Mouse (Mus musculus): ENCODE results near the gene Gm17654.
"Not testable (repeated sequence)": the region's sequence is repeated elsewhere in the genome, so short reads cannot be mapped to it uniquely, and the experiment has no call there.

The Gm17654 gene

DNA sequence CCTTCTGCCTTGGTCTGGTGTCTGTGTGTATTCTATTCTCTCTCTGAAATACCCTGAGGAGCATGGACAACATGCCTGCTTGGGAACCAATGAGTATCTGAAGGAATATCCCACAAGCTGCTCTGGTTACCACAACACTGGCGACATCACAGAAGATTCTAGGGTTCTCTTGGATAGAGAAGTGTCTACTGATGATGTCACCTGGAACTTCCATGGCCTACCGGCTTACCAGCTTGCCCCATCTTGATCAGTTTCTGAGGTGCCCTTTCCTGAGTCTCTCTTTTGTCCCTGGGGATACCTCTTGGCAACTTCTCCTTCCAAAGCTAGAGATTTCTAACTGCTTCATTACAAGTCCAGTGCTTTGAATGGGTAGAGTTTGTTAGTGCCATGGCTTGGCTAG, at the start of gene Gm17654:
Gene Gm17654 (minus strand): TSS at position 101 of the 400 bp plus-strand sequence.
- DNase-seq, result not testable (repeated sequence)

DNA sequence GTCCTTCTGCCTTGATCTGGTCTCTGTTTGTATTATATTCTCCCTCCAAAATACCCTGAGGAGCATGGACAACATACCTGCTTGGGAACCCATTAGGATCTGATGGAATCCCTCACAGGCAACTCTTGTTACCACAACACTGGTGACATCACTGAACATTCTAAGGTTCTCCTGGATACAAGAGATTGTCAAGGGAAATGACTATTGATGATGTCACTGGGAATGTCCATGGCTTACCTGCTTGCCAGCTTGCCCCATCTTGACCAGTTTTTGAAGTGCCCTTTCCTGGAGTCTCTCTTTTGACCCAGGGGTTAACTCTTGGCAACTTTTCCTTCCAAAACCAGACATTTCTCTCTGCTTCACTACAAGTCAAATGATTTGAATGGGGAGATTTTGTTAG, 29.0 kb upstream of the Gm17654 start, which contains the start of gene Gm10375:
Gene Gm10375 (minus strand): TSS at position 101 of the 400 bp plus-strand sequence.
- DNase-seq, result not testable (repeated sequence)

DNA sequence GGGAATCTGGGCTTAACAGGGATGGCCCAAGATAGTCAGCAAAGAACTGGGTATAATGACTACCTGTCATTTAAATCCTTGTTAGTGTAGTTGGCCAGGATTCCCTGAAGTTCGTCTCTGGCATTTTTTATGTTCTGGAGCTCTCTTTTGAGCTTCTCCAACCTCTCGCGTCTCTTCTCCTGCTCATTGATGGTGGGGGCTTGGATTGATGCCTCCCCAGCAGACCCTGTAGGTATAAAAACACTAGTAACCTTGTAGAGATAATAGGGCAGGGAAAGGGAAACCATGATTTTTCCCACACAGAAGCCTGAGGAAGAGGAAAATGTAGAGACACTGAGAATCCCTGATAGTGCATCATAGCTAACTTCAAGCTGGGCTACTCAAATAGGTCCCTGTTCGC, 977 bp downstream of the Gm17654 start:
- not testable (repeated sequence) for DNase-seq

DNA sequence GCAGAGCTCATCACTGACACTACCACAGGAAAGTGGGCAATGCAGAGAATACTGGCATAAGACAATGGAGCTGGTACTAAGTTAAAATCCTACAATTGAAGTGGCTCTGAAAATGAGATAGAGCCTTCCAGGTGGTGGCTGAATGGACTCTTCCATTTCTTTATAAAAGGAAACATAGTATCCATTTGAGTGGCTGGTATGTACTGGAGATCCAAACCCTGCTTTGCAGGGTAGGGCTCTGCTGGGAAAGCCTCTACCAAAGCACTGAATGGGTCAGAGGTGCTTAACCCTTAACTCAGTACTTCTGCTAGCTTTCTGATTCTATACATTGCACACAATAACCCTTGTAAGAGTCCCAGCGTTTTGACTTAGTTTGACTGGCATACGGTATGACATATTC, 26.7 kb downstream of the Gm17654 start:
- not testable (repeated sequence) for DNase-seq

DNA sequence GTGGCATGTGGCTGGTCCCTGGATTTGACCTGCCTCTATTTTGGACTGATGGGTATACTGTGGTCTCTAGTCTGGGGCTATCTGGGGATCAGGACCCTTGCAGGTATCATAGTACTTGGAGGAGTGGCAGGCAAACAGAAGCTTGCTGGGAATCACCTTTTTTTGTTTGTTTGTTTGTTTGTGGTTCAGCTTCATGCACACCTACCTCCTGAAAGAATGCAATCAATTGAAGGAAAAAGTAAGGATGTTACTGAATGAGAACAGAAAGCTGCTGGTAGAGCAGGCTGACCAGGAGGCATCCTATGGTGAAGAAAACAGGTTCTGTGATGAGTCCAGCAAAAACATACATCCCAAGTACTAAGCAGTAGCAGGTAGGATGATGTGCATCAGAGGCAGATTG, 32.7 kb downstream of the Gm17654 start:
- DNase-seq, result not testable (repeated sequence)

DNA sequence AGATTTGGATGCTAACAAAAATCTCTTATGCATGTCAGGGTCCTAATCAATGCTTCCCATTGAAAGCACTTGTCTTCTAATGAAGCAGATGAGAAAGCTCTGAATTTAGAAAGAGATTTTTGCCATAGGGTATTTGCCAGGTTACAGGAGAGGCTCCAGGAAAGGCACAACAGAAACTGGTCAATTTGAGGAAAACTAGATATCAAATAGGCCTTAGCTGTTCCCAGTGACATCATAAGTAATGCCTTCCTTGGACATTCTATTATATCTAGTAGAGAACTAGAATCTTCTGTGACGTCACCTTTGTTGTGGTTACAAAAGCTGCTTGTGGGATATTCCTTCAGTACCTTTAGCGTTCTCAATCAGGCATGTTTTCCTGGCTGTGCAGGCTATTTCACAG, 35.7 kb downstream of the Gm17654 start, which contains the start of gene Gm5799:
Gene Gm5799 (plus strand): TSS at position 301 of the 400 bp plus-strand sequence.
- not testable (repeated sequence) for DNase-seq

DNA sequence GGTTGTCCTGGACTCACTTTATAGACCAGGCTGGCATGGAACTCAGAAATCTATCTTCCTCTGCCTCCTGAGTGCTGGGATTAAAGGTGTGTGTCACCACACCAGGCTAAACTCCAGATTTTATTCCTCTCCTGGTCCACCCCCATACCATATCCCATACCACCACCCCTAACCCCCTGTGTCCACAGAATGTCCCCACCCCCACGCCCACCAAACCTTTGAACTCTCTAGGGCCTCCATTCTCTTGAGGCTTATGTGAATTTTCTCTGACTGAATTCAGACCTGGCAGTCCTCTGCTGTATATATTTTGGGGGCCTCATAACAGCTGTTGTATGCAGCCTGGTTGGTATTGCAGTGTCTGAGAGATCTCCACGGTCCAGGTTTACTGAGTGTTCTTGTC, 40.8 kb downstream of the Gm17654 start:
- not testable (repeated sequence) for DNase-seq

DNA sequence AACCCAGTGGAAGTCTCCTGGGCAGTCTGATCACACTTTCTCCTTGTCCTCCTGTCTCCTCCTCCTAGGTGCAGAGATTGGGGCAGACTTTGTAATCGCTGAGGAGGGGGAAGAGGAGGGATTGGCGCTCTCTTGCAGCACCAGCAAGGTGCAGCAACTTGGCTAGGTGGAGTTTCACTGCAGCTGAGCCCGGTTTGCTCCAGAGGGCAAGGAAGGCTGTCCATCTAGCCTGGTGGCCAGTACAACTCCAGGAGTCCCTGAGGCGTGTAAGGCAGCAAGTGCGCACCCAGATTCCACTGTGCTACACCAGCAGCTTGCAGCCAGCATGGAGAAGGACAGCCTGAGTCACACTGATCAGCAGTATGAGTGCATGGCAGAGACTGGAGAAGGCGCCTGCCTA, 46.6 kb downstream of the Gm17654 start:
- not testable (repeated sequence) for DNase-seq

DNA sequence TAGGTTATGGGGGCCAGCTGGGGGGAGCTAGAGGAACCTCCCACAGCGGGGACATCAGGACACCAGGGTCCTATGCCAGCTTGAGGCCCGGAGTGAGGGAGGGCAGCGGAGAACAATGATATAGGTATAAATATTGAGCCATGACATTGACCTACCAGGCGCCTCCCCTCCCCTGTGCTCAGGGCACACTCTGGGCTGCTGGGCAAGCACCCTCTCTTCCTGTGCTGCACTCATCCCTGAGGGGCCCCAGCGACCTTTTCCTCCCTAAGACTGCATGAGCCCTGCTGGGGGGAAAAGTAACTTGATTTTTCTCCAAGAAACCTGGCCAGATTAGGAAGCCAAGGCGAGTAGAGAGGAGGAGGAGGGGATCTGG, 46.9 kb downstream of the Gm17654 start:
- DNase-seq, result not testable (repeated sequence)

DNA sequence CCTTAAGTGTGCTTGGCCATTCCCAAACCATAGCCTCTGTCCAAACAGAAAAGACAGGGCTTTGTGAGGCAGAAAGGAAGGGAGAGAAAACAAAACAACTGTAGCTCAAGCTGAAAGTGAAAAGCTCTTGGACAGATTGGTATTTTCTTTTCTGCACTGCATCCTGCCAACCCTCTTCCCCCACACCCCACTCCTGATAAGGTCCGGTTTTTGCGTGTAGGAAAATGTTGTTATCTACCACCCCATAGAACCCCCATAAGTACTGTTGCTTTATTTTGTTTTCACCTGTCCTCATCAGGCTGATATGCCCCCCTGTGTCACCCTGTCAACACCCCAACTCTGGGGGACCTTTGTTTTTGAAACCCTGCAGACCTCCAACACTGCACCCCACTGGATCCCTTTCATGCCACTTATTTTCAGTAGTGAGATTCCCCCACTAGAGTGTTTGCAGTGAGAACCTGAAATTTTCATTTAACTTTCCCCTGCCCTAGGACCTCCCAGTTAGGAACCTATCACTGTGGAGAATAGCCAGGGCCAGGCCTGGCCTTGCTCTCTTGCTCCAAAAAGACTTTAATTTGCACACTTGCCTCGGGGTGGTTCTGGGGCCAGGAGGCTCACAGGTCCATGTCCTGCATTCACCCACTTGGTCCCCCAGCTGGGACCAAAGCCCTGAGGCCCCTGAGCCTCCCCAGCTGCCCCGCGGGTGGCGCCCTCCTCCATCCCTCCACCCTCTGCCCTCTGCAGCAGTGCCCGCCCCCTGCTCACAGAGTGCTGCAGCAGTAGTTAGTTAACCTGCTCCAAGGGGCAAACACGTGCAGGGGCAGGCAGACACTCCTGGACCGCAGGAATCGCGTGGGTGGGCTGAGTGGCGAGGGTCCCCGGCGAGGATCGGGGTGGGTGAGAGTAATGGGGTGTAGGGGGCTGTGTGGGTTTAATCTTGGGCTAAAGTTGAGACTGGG, 47.6 kb downstream of the Gm17654 start:
- DNase-seq, result not testable (repeated sequence)

All from thymus, postnatal 25 days (tissue).